Mouse (Mus musculus): ENCODE measurements around the gene Pom121.

- TF ChIP-seq CTCF (IDR thresholded peaks at IDR 0.05; ENCODE audit: extremely low read depth, insufficient read length, insufficient replicate concordance, low read depth, low read length) (no peak; the same call in 1 of the 2 replicates), POLR2A (IDR thresholded peaks at IDR 0.05; ENCODE audit: low read depth, low read length) (no peak)
Measured at GRCm38 (mm10) chr5:135373601-135374000, 20.7 kb downstream of the Pom121 start.

Data from small intestine, adult 2 months (tissue).